Mouse (Mus musculus) urinary bladder, postnatal 14 days (tissue): ENCODE measurements around the gene Aurkc.
"Not testable (repeated sequence)": the region's sequence is repeated elsewhere in the genome, so short reads cannot be mapped to it uniquely, and the experiment has no call there.

Source experiments
- DNase-seq: peaks from one replicate; pipeline ENCODE4 v3.0.0; 2021; ENCODE audit warnings: low spot score

The Aurkc gene

GRCm38 (mm10) chr7:6995251-6995650 lies at the start of gene Aurkc:
TSS of gene Aurkc (plus strand) at chr7:6995300.
- not testable (repeated sequence) for DNase-seq

GRCm38 (mm10) chr7:6948061-6948460 lies 47.0 kb upstream of the Aurkc start:
- not testable (repeated sequence) for DNase-seq

- no peak for DNase-seq
Measured at GRCm38 (mm10) chr7:6956576-6956975, 38.5 kb upstream of the Aurkc start.

- DNase-seq, result no peak
Measured at GRCm38 (mm10) chr7:6958574-6958973, 36.5 kb upstream of the Aurkc start.

- DNase-seq, result no peak
Measured at GRCm38 (mm10) chr7:6973566-6973965, 21.5 kb upstream of the Aurkc start.

GRCm38 (mm10) chr7:6976890-6977289 lies 18.2 kb upstream of the Aurkc start:
- DNase-seq, result no peak

- DNase-seq, result not testable (repeated sequence)
Measured at GRCm38 (mm10) chr7:6998914-6999313, 3.8 kb downstream of the Aurkc start.

GRCm38 (mm10) chr7:7005441-7005840 lies 10.3 kb downstream of the Aurkc start:
- not testable (repeated sequence) for DNase-seq

GRCm38 (mm10) chr7:7027445-7027844 lies 32.3 kb downstream of the Aurkc start:
- no peak for DNase-seq

GRCm38 (mm10) chr7:7049659-7050320 lies 54.7 kb downstream of the Aurkc start:
- DNase-seq, result not testable (repeated sequence)
